Mouse (Mus musculus): Measurements from ENCODE around the gene Tmem132d. TPM values are rescaled to one million over a fixed set of nuclear protein-coding genes. Genes with fewer than 3 reads are reported as not detected.
A peak's percentile ranks its signal among the peaks of the same experiment; 100 is the strongest.
"Not testable (repeated sequence)": the region's sequence is repeated elsewhere in the genome, so short reads cannot be mapped to it uniquely, and the experiment has no call there.

The Tmem132d gene
- polyA plus RNA-seq, 1 experiment from 2014 or later: 3.2 TPM

DNA sequence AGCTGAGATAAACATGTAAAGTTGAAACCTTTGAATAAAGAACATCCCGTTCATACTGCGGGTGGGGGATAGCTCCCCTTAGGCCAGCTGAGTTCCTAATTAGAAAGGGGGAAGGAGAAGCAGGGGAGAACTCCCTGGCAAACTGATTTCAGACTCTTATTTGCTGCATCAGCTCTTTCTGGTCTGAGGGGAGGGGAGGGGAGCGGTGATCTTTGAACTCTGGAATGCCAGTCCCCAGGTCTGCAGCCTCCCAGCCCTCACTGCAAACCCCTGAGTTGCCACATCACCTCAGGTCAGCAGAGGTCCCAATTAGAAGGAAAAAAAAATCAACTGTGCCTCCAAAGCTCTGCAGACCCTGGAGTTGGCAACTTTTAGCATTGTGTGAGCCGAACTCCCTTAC, 482.3 kb downstream of the Tmem132d start:
- H3K9me3 ChIP-seq: no peaks in the 10 kb centered on the region
- H3K9ac ChIP-seq: no peak overlapping the region
- H3K4me1 ChIP-seq: no peaks in the 10 kb centered on the region
- no peaks in the 10 kb centered on the region for H3K36me3 ChIP-seq (replicated peaks)
- no peak overlapping the region for H3K4me3 ChIP-seq
- ATAC-seq (replicated peaks): no peak
- no peaks in the 10 kb centered on the region for H3K27me3 ChIP-seq (replicated peaks)
- WGBS: 61% methylated on average over 4 of the region's 4 CpGs
- H3K27ac ChIP-seq: no peak overlapping the region
- no peak overlapping the region for H3K4me2 ChIP-seq

DNA sequence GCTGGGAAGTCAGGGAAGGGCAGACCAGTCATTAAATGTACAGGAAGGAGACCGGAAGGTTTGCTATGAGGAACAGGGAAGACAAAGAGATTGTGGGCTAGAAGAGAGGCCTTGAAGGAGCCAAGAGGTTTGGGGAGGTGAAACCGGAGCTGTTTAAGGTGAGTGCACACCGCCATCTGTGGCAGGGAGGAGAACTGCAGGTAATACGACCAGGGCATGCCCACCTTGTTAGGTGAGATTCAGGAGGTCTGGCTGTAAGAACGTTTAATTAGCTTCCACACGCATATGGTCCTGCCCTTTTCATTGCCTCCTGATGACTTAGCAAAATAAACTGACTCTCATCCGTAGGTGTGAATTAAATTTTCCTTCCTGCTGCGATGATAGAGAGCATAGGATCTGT, 485.6 kb downstream of the Tmem132d start:
- no peak overlapping the region for H3K4me2 ChIP-seq
- no peaks in the 10 kb centered on the region for H3K27me3 ChIP-seq (replicated peaks)
- no peaks in the 10 kb centered on the region for H3K36me3 ChIP-seq (replicated peaks)
- H3K9me3 ChIP-seq: no peaks in the 10 kb centered on the region
- no peaks in the 10 kb centered on the region; the same call in 1 of the 2 replicates for H3K4me1 ChIP-seq
- no peak overlapping the region for H3K9ac ChIP-seq
- no peak overlapping the region for H3K4me3 ChIP-seq
- H3K27ac ChIP-seq: no peak overlapping the region
- WGBS: 39% methylated on average over 8 of the region's 8 CpGs
- ATAC-seq (replicated peaks): no peak

DNA sequence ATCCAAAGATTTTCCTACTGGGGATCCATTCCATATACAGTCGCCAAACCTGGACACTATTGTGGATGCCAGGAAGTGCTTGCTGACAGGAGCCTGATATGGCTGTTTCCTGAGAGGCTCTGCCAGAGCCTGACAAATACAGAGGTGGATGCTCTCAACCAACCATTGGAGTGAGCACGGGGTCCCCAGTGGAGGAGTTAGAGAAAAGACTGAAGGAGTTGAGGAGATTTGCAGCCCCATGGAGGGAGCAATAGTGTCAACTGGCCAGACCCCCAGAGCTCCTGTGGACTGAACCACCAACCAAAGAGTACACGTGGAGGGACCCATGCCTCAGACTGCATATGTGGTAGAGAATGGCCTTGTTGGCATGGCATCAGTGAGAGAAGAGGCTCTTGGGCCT, 490.7 kb downstream of the Tmem132d start:
- H3K4me2 ChIP-seq; H3K4me3 ChIP-seq; H3K4me1 ChIP-seq; H3K27ac ChIP-seq; H3K36me3 ChIP-seq (replicated peaks); ATAC-seq (replicated peaks); H3K9me3 ChIP-seq; H3K9ac ChIP-seq; H3K27me3 ChIP-seq (replicated peaks): not testable (repeated sequence)
- WGBS: 87% methylated on average over 3 of the region's 3 CpGs

DNA sequence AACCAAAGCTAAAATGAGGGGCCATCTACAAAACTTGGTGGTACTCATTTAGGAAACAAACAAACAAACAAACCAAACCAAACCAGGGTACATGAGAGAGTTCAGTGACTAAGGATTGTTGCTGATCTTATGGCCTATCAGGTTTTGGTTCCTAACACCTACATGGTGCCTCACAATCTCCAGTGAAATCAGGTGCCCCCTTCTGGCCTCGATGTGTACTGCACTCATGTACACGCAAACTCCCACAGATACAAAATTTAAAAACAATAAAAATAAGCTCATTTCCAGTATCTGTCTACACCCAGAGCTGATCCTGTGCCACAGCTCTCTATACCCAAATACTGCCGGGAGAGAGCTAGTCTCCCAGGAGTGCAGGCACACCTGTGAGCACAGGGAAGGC, 495.0 kb downstream of the Tmem132d start:
- ATAC-seq (replicated peaks): no peak
- H3K9ac ChIP-seq: no peak overlapping the region
- H3K27me3 ChIP-seq (replicated peaks): no peaks in the 10 kb centered on the region
- no peak overlapping the region for H3K27ac ChIP-seq
- no peaks in the 10 kb centered on the region for H3K4me1 ChIP-seq
- H3K9me3 ChIP-seq: no peaks in the 10 kb centered on the region
- no peak overlapping the region for H3K4me2 ChIP-seq
- H3K36me3 ChIP-seq (replicated peaks): no peaks in the 10 kb centered on the region
- WGBS: 83% methylated on average over 3 of the region's 3 CpGs
- H3K4me3 ChIP-seq: no peak overlapping the region

DNA sequence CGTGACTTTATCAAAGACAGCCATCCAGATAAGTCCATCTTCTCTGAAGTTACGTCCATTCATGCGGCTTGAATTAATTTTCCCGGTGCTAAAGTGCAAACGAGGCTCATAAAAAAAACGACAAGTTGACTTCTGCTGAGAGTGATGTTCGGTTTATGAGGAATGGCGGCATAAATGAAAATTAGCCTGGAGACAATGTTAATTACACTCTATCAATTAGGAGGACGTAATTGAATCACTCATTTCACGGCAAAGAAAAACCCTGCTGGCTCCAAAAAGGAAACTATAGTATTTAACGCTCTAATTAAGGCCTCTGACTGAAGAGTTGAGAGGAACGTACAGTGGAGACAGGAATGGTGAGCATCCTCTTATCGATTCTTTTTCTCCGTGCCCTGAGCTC, 503.2 kb downstream of the Tmem132d start:
- ATAC-seq (replicated peaks): no peak
- Histone ChIP-seq H3K9ac (no peak overlapping the region), H3K36me3 (replicated peaks) (no peaks in the 10 kb centered on the region), H3K27ac (no peak overlapping the region), H3K4me2 (no peak overlapping the region), H3K27me3 (replicated peaks) (peaks cover 5% of the 10 kb centered on the region; the same call in 1 of the 2 replicates), H3K9me3 (no peaks in the 10 kb centered on the region), H3K4me1 (no peaks in the 10 kb centered on the region), H3K4me3 (no peak overlapping the region)
- whole genome bisulfite sequencing: 69% methylated on average over 14 of the region's 14 CpGs

DNA sequence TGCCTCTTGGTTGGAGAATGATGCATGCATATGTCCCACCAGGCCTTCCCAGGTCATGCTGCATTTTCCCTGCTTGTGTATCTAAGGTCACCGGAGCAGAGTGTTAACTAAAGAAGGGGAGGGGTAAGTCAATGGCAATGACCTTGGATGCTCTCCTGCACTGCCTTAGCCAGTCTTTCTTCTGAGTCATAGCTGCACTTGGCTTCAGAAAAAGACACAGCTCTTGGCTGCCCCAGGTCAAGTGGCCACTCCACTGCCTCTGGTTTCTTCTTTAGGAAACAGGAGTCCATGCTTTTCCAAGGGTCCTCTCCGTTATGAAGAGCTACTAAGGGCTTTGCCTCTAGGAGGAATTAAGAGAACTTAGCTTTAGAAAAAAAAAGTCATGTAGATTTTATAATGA, 506.2 kb downstream of the Tmem132d start:
- H3K4me2 ChIP-seq: no peak overlapping the region
- no peaks in the 10 kb centered on the region for H3K9me3 ChIP-seq
- H3K4me3 ChIP-seq: no peak overlapping the region
- 74% methylated on average over 2 of the region's 2 CpGs for whole genome bisulfite sequencing
- ATAC-seq (replicated peaks): no peak
- no peaks in the 10 kb centered on the region for H3K36me3 ChIP-seq (replicated peaks)
- H3K27ac ChIP-seq: no peak overlapping the region
- no peak overlapping the region for H3K9ac ChIP-seq
- peaks cover 5% of the 10 kb centered on the region; the same call in 1 of the 2 replicates for H3K27me3 ChIP-seq (replicated peaks)
- H3K4me1 ChIP-seq: peaks cover 16% of the 10 kb centered on the region

DNA sequence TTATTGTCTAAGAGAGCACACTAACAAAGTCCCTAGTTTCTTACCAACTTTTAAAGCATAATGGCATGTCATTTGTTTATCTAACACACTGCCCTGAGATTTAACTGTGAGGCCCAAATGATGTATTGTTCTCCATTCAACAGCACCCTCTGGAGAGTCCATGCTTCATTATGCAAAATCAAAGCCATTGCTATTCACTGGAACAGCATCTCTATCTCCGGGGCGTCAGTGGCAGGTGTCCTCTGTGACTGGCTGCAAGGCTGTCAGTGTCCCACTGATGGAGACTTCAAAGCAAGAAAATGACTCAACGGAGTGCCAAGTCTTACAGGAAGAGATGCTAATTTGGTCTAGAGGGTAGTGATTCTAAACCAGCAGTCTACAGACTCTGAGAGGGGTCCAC, 508.8 kb downstream of the Tmem132d start:
- ATAC-seq (replicated peaks): no peak
- Histone ChIP-seq H3K4me2 (peak overlapping the region; percentile 2), H3K9ac (no peak overlapping the region), H3K9me3 (no peaks in the 10 kb centered on the region), H3K36me3 (replicated peaks) (no peaks in the 10 kb centered on the region), H3K27ac (no peak overlapping the region), H3K4me3 (no peak overlapping the region), H3K27me3 (replicated peaks) (peaks cover 5% of the 10 kb centered on the region; the same call in 1 of the 2 replicates), H3K4me1 (peaks cover 16% of the 10 kb centered on the region)
- WGBS: 6% methylated on average over 3 of the region's 3 CpGs

DNA sequence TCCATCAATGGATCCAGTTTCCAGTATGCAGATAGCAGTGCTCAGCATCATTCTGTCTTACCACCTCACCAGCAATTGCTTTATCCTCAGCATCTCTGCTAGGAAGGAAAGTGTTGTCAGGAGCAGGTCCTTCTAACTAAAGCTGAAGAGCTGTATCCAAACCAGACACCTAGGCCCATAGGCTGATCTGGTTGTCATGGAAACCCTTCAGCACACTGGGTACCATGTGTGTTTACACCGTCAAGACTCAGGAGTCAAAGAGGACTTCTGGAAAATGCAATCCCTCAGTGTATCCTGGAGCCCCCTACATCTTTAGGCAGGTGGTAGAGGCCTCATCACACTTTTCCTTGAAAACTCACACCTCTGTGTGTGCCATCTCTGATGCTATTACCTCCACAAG, 513.7 kb downstream of the Tmem132d start:
- peaks cover 14% of the 10 kb centered on the region for H3K4me1 ChIP-seq
- H3K27me3 ChIP-seq (replicated peaks): no peaks in the 10 kb centered on the region
- no peaks in the 10 kb centered on the region for H3K36me3 ChIP-seq (replicated peaks)
- no peak overlapping the region for H3K27ac ChIP-seq
- H3K9ac ChIP-seq: no peak overlapping the region
- H3K4me3 ChIP-seq: no peak overlapping the region
- H3K9me3 ChIP-seq: no peaks in the 10 kb centered on the region
- 26% methylated on average over 1 of the region's 1 CpGs for WGBS
- ATAC-seq (replicated peaks): no peak
- H3K4me2 ChIP-seq: no peak overlapping the region

DNA sequence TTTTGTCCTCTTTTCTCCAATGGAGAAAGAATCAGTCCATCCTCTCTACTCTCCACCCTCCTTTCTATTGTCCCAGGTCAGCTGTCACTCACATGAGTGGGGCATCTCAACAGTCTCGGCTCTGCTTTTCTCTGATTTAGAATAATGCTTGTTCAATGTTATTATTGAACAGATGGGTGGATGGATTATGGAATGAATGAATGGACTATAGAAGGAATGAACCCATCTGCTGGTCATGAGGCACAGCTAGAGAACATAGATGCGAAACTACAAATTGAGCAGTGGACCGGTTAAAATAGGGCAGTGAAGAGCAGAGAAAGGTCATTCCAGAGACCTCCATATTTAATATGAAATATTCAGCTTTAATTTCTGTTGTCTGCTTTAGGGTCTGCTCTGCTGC, 514.5 kb downstream of the Tmem132d start:
- Histone ChIP-seq H3K4me3 (no peak overlapping the region), H3K9me3 (no peaks in the 10 kb centered on the region), H3K4me2 (no peak overlapping the region), H3K36me3 (replicated peaks) (no peaks in the 10 kb centered on the region), H3K4me1 (peaks cover 6% of the 10 kb centered on the region), H3K9ac (no peak overlapping the region), H3K27me3 (replicated peaks) (no peaks in the 10 kb centered on the region), H3K27ac (no peak overlapping the region)
- no peak for ATAC-seq (replicated peaks)
- WGBS: 75% methylated on average over 3 of the region's 3 CpGs

DNA sequence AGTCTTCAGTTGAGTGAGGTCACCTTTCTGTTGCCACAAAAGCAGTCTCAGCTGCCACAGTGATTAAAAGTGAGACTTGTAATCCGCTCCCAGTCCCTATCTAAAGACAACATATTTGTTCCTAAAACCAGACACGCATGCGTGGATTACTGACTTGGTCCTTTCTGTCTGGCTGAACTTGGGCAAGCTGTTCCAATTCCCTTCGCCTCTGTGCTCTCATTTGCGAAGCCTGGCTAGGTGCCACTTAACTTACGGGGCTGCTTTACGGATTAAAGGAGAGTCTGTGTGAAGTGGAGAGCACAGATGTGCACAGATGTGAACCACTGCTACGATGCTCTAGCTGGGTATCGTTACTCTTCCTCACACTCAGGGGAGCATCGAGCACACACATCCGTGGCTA, 518.7 kb downstream of the Tmem132d start:
- H3K9me3 ChIP-seq: no peaks in the 10 kb centered on the region
- H3K4me3 ChIP-seq: no peak overlapping the region
- no peak overlapping the region for H3K4me2 ChIP-seq
- H3K9ac ChIP-seq: no peak overlapping the region
- no peaks in the 10 kb centered on the region for H3K36me3 ChIP-seq (replicated peaks)
- no peaks in the 10 kb centered on the region for H3K4me1 ChIP-seq
- no peak overlapping the region for H3K27ac ChIP-seq
- no peaks in the 10 kb centered on the region for H3K27me3 ChIP-seq (replicated peaks)
- WGBS: 75% methylated on average over 11 of the region's 11 CpGs
- no peak for ATAC-seq (replicated peaks)

DNA sequence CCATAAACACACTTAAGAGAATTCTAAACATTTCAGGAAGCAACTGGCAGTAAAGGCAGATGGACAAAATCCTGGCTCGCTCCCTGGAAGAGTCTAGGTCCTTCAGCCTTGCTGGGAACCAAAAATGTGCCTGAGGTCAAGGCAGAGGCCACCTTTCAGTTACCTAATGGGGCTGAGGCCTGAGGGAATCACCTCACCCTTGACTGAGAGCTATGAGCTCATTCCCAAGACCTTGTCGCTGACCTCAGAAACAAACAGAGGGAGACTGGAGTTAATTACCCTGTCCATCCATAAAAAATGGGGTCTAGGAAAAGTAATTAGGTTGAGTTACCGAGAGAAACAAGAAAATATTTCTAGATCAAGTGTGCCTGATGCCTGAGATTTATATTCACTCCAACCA, 521.3 kb downstream of the Tmem132d start:
- Histone ChIP-seq H3K27ac (no peak overlapping the region), H3K27me3 (replicated peaks) (no peaks in the 10 kb centered on the region), H3K9me3 (no peaks in the 10 kb centered on the region), H3K9ac (no peak overlapping the region), H3K4me2 (no peak overlapping the region), H3K4me3 (no peak overlapping the region), H3K36me3 (replicated peaks) (no peaks in the 10 kb centered on the region), H3K4me1 (no peaks in the 10 kb centered on the region)
- 83% methylated on average over 3 of the region's 3 CpGs for WGBS
- no peak for ATAC-seq (replicated peaks)

DNA sequence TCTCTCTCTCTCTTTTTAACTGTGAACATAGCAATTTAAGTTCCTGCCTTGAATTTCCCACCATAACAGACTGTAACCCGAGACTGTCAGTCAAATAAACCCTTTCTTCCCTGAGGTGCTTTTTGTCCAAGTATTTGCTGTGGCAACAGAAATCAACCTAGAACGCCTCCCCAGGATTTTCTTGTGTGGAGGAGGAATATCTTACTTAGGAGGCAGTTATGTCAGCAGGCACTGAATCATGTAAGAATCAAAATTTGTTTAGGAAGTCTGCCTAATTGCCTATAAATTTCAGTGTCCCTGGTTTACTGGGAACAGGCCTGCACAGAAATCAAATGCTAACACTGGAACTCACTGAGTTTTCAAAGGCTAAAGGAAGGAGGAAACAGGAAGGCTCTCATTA, 522.5 kb downstream of the Tmem132d start:
- no peaks in the 10 kb centered on the region for H3K9me3 ChIP-seq
- H3K36me3 ChIP-seq (replicated peaks): no peaks in the 10 kb centered on the region
- WGBS: 57% methylated on average over 2 of the region's 2 CpGs
- H3K9ac ChIP-seq: no peak overlapping the region
- no peak for ATAC-seq (replicated peaks)
- H3K27ac ChIP-seq: no peak overlapping the region
- H3K4me1 ChIP-seq: no peaks in the 10 kb centered on the region
- no peaks in the 10 kb centered on the region for H3K27me3 ChIP-seq (replicated peaks)
- H3K4me3 ChIP-seq: no peak overlapping the region
- no peak overlapping the region for H3K4me2 ChIP-seq

DNA sequence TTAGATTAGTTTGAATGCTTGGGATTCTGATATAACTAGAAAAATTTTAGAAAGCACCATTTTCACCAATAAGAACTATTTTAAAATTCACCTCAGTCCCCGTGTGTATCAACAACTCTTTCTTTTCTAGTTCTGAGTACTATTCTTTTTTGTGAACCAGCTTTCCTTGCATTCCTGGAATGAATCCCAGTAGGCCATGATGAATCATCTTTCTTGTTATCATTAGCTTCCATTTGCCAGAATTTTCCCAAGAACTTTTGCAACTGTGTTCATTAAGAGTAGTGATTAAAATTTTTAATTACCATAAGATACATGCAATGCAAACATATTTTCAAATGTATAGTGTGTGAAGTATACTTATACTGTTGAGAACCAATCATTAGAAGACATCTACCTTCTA, 537.7 kb downstream of the Tmem132d start:
- no peak for ATAC-seq (replicated peaks)
- Histone ChIP-seq H3K4me3 (no peak overlapping the region), H3K36me3 (replicated peaks) (no peaks in the 10 kb centered on the region), H3K4me1 (peaks cover 6% of the 10 kb centered on the region; the same call in 1 of the 2 replicates), H3K9me3 (no peaks in the 10 kb centered on the region), H3K4me2 (no peak overlapping the region), H3K27me3 (replicated peaks) (no peaks in the 10 kb centered on the region), H3K27ac (no peak overlapping the region), H3K9ac (no peak overlapping the region)
- 83% methylated on average over 1 of the region's 1 CpGs for WGBS
